Mouse (Mus musculus): ENCODE results near the gene Crip2.

Gene Crip2

DNA sequence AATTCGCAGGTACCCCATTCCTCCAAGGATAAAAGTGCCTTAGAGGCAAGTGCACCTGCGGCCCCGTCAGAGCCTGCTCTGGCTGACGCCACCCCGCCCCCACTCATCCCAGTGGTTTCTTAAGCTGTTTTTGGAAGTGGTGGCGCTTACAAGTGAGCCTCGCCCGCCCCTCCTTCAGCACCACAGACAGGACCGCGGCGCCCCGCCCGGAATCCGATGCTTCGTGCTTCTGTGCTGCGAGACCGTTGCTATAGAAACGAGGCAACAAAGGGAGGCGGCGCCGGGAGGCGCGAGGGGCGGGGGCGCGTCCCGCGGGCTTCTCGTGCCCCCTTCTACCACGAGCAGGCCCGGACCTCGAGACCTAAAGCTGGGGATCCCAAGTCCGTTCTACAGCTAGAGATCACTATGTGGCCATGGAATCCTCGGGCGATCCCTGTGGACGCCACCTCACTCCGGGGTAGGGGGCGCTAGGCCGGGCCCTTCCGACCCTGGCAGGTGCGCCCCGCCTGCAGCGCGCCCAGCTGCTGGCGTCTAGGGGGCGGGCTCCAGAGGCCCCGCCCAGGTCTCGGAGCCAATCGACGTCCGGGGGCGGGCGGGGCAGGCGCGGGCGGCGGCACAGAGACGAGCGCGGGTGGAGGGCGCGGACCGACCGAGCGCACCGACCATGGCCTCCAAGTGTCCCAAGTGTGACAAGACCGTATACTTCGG lies at the start of gene Crip2:
Gene Crip2 (plus strand): TSS at position 329 of the 708 bp plus-strand sequence.
- DNase-seq (ENCODE audit: low spot score in 2 of 2): peak; percentile 93 to 95

- no peak for DNase-seq (ENCODE audit: low spot score in 2 of 2)
Observed at GRCm38 (mm10) chr12:113097040-113097439, 43.0 kb upstream of the Crip2 start.

DNA sequence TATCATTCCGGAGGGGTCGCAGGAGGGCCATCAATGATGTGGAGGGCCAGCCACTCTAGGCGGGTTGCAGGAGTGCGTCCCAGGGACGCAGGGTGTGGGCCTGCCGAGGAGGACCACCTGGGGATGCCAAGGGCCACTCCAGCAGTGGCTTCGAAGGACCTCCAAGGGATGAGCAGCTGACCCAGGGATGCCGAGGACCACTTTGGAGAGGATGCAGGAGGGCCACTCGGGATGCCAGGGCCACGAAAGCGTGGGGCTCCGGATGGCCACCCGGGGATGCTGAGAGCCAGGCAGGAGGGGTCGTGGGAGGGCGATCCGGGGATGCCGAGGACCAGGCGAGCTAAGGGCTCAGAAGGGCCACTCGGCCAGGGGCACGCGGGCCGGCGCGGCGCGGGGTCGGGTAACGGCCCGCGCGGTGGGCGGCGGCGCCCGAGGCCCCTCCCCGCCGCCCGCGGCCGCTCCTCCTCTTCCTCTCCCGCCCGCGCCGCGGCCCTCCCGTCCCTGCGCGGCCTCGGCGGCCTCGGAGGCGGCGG lies 42.2 kb upstream of the Crip2 start, which contains the start of gene Mta1:
Gene Mta1 (plus strand): TSS at position 530 of the 533 bp plus-strand sequence.
- DNase-seq (ENCODE audit: low spot score in 2 of 2): peak in 1 of 2 experiments; percentile 35

DNA sequence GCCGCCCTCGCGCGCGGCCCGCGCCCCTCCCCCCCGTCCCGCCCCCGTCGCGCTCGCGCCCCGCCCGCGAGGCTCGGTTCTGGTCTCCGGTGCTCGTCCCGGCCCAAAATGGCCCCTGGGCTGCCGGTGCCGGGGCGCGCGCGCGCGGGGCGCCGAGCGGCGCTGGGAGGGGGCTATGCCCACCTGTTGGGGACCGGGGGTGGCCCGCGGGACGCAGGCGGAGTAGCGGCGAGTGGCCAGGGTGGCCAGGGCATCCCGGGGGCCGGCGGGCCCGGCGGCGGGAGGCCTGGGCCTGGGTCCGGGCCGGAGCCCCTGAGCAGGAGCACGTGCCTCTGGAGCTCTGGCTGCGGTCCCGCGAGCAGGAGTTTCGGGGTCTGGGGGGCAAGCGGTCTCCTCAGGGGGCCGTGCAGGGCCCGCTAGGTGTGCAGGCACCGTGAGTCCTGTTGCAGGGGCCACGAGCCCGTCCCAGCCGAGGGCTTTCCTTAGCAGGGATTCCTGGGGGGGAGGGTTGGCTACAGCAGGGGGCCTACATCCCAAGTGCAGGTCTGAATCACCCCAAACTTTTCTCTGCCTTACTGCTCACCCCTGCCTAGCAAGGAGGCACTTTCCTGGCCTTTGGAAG lies 41.4 kb upstream of the Crip2 start:
- no peak for DNase-seq (ENCODE audit: low spot score in 2 of 2)

DNA sequence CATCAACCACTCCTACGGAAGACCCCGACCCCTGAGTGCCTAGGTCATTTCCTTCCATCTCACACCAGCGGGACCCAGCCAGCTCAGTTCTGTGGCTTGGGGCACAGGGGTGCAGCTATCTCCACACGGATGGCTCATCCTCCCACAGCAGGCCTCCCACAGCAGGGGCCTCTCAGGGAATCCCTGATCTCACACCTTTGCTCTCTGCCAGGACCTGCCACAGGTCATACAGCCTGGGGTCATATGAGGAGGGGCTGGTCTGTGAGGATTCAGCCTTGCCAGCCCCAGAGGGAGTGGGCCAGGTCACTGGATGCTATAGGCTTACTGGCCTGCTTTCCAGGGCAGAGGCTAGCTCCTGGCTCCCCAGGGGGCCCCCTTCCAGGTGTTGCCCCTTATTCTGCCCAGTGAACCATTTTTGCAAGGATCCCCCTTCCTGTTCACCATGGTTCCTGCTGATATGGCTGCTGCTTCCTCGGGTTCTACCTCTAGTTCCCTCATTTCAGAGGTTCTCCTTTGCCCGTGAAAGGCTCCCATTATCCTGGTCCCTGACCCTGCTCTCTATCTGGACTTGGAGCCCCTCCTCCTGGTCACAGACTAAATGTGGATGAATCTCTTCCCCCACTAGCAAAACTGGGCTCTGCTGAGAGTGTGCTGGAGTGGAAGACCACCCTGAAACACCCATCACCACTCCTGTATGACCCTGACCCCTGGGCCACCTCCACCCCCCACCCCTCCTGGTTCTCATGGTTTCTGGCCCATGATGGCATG lies 40.4 kb upstream of the Crip2 start:
- no peak for DNase-seq (ENCODE audit: low spot score in 2 of 2)

DNA sequence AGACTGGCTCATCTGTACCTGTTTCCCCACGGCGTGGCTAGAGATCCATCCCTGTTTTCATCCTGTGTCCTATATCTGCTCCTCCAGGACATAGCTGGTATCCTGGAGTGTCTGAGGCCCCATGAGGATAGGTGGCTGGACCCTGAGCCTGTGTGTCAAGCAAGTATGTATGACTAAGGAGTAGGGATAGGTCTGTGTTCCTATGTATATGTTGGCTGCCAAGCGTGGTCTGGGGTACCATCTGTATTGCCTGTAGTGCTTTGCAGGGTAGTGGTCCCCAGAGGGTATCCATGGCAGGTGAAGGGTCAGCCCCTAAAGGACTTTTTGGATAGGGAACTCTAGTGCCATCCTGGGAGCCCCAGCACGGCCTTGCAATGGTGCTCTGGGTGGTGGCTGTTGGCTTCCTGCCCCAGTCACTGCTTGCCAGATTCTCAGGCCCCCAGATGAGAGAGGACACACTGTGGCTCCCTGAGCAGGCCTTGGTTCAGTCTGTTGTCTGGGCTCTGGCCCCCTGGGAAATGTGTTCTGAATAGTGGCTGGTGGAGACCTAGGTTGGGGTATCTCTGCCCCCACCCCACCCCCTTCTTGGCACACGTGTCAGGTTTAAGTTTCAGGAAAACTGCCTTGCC lies 39.5 kb upstream of the Crip2 start:
- no peak for DNase-seq (ENCODE audit: low spot score in 2 of 2)

DNA sequence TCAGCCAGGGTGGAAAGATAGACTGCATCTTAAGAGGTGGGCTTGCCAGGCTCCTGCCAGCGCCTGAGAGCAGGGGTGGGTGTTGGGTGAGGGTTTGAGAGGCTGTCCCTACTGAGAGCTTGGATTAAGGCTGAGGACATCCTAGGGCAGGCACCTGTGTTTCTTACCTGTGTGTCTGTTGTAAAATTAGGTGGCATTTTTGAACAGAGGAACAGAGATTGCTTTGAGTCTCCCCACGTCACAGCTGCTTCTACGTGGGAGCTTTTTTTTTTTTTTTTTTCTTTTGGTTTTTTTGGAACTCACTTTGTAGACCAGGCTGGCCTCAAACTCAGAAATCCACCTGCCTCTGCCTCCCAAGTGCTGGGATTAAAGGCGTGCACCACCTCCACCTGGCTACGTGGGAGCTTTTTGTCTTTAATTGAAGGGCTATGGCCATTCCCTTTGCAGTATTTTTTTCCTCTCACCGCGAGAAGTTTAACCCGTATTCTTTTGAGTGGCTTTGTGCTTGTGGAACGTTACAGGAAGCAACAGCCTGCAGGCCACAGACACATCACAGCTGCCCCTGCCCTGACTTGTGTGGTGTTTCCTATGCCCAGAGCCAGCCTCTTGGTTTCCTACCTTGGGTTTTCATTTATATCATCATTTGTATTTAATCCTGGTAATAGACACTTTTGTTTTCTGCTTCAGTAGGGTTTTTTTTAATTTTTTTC lies 38.6 kb upstream of the Crip2 start:
- DNase-seq (ENCODE audit: low spot score in 2 of 2): no peak

DNA sequence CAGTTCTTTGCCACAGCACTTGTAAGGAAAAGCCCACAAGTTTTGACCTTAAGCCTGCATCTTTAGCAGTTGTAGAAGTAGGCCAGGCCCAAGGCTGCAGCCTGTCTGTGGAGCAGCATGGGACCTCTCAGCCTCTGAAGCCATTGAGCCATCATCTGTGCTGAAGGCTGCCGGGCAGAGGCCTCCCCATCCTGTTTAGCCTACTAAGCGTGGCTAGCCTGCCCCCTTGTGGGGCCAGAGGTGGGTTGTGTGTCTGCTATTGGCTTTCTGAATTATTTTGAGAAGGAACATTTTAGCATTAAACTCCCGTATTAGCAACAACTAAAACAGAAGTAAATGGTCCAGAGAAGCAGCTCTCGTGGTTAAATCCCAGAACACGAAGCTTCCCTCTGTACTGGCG lies 37.6 kb upstream of the Crip2 start:
- DNase-seq (ENCODE audit: low spot score in 2 of 2): peak in 1 of 2 experiments; percentile 45

DNA sequence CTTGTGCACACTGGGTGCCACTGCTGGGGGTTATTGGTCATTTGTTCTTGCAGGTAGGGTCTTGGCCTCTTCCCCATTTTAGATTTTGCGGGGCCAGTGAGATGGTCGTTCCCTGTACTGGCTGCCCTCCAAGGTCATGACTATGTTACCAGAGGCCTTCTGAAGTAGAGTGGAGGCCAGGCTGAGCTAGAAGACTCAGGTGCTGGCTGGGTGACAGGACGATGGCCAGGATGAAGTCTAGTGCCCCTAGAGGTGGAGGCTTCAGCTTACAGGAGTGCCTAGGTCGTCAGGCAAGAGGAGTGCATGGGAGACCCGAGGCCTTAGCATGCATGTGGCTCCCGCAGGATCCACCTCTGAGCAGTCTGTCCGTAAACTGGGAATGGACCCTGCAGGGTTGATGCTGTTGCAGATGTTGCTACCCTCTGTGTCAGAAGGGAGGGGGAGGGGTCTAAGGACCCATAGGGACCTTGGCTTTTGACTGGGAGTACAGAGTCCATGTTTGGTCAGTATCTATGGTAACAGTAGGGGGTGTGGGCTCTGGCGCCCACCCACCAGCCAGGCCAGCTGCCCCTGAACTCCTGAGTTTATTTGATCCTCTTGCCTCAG lies 36.1 kb upstream of the Crip2 start:
- no peak for DNase-seq (ENCODE audit: low spot score in 2 of 2)

GRCm38 (mm10) chr12:113106386-113106785 lies 33.6 kb upstream of the Crip2 start:
- DNase-seq (ENCODE audit: low spot score in 2 of 2): peak in 1 of 2 experiments; percentile 38

- DNase-seq (ENCODE audit: low spot score in 2 of 2): no peak
Observed at GRCm38 (mm10) chr12:113107431-113108124, 32.5 kb upstream of the Crip2 start.

GRCm38 (mm10) chr12:113108528-113109283 lies 31.3 kb upstream of the Crip2 start:
- DNase-seq (ENCODE audit: low spot score in 2 of 2): no peak

- DNase-seq (ENCODE audit: low spot score in 2 of 2): peak in 1 of 2 experiments; percentile 26
Observed at GRCm38 (mm10) chr12:113109801-113110200, 30.2 kb upstream of the Crip2 start.

DNA sequence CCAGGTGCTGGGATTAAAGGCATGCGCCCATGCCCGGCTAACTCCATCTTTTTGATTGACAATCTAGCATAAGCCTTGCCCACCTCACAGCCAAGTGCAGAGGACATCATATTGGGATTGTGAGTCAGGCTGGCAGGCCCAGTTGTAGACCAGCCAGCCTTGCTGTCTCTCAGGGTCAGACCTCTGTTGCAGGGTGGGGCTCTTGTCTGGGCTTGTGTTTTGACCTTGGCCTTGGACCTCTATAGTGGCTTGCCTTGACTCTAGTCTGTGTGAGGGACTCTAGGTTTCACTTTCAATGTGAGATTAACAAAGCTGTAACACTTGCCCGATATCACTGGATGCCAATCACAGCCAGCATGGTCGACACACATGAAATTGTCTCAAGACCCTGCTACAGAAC lies 25.9 kb upstream of the Crip2 start:
- DNase-seq (ENCODE audit: low spot score in 2 of 2): no peak

DNA sequence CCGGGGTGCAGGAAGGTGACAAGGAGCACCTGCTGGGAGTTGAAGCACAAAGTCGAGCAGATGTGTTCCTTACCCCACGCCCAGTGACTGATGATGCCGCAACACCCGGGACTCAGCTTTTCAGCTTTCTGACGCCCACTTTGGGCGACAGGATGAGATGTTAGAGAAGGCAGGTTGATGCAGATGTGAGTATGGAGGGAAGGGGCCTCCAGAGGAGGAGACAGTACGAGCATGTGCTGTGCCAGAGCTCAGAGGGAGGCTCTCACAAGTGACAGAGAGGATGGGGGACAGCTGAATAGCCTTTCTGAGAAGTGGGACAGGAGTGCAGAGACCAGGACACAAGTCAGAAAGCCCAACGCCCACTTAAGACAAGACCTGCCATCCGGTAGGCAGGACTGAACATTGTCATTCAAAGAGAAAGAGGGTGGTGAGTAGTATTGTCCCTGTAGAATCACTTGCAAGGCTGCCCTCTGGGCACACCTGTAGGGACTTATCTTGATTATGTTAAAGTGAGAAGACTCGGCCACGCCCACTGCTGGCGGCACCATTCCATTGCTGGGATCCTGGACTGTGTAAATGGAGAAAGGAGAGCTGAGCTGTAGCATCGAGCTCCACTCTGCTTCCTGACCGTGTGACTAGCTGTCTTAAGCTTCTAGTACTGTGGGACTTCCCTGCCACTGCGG lies 25.0 kb upstream of the Crip2 start:
- no peak for DNase-seq (ENCODE audit: low spot score in 2 of 2)

DNA sequence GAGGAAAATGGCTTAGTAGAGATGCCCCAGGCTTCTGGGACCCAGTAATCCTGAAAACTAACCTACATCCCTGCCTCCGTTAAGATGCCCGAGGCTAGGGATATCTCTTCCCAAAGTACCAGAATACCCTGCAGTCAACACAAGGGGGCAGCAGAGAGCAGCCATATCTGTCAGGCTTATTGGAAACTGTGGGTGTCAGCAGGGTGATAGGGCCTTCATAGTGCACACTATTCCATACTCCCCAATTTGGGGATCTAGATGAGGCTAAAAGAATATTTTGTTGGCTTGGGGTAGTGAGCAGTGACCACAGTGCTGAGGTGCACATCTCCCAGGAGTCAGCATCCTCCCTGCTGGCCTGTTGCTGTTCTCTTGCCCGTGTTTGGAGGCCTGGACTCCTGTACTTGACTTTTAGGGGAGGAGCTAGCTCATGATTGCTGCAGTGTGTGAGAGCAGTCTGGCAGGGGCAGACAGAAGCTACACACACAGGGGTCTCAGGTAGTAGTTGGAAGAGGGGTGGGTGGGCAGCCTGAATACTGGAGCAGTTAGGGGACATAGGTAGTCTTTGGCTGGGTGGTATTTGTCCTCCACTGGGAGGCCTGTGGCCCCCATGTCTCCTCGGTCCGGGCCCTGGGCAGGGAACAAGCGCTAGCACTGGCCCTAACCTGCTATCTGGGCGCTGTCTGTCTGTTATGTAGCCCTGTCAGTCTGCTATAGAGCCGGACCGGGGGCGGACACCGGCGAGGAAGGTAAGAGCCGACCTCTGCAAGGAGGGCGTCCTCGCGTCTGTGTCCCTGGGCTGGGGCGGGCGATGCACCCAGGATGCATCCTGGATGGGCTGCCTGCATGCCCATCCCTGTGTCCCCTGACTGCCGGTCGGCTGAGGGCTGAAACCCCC lies 20.3 kb upstream of the Crip2 start:
- DNase-seq (ENCODE audit: low spot score in 2 of 2): peak; percentile 81 to 83

DNA sequence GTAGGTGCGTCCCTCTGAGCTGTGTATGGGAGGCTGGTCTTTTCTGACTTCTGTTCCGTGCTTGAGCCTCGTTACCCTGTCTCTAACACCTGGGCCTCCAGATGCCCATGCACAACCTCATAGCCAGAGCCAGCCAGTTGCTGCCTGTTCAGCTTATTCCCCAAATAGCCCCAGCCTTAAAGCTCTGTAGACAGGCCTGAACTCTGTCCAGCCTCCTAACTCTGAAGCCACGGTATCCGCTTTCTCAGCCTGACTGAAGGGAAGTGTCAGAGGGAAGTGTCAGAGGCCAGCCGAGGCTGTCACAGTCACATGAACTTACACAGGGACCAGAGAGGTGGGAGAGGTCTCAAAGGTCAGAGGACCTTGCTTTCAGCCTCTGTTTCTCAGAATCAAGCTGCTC lies 15.3 kb upstream of the Crip2 start:
- DNase-seq (ENCODE audit: low spot score in 2 of 2): no peak

DNA sequence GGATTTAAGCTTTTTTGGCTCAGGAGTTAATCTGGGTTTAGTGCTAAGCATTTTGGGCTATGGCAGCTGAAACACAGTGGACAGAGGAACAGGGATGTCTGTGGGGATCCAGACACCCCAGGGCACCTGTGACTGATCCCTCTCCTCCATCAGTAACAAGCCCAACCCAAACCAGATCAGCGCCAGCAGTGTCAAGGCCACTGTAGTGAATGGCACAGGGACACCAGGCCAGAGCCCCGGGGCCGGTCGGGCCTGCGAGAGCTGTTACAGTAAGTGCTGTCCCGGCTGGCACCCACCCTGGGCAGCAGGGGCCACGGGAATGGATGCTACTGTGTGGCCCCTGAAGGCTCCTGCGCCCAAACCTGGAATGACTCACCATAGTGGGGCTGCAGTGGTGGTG lies 9.3 kb upstream of the Crip2 start:
- no peak for DNase-seq (ENCODE audit: low spot score in 2 of 2)

Data from frontal cortex, postnatal 36 days (tissue).